Comparison of ENCODE assay signal across 15 mouse cellular contexts in the genomic region with DNA sequence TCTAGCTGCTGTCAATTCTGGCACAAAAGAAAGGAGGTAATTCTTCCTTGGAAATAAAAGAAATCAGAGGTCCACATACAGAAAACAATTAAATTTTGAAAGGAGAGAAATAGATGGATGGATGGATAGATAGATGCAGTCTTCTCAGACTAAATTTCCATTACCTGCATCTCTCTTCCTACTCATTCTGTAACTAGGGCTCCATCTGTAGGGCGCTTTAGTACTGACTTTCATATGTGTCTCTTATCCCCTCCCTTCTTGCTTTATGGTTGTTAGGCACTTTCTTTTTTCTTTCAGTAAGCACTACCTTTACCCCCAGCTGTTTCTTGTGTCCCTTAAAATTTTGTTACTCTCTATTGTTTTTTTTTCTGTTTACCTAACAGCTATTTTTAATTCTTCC.
A peak's percentile ranks its signal among the peaks of the same experiment; 100 is the strongest.
DNase-seq lines count a peak whose midpoint lies in the region; ATAC-seq and TF ChIP-seq lines count a peak whose summit lies in the region.
"Had no signal": no experiment of that assay in that cellular context is flagged by ENCODE, and none has a peak within 500 bp of the region (broad histone marks: within the 10 kb centered on the region; RNA-seq: fewer than 3 reads in every experiment).

No protein-coding gene starts in this region.

- H3K4me1 ChIP-seq in hindbrain, embryonic 16.5 days (ENCODE audit: control insufficient read depth, insufficient read depth, low read depth, low read length), result no peaks in the 10 kb centered on the region
- H3K4me1 ChIP-seq in hindbrain, embryonic 13.5 days (replicated peaks), result no peaks in the 10 kb centered on the region
- no peaks in the 10 kb centered on the region for H3K4me1 ChIP-seq in midbrain, postnatal 0 days (ENCODE audit: insufficient read depth, low read length)
- H3K4me1 ChIP-seq in midbrain, embryonic 13.5 days (replicated peaks), result no peaks in the 10 kb centered on the region
- H3K4me1 ChIP-seq in stomach, postnatal 0 days (replicated peaks; ENCODE audit: control insufficient read depth, insufficient read depth), result no peaks in the 10 kb centered on the region
- H3K4me1 ChIP-seq: forebrain, embryonic 15.5 days; limb, embryonic 12.5 days; midbrain, embryonic 12.5 days had no signal

- no peak overlapping the region for H3K4me3 ChIP-seq in hindbrain, embryonic 16.5 days (ENCODE audit: low read length)
- no peak overlapping the region for H3K4me3 ChIP-seq in hindbrain, embryonic 13.5 days
- H3K4me3 ChIP-seq in midbrain, postnatal 0 days (ENCODE audit: low read depth, low read length), result no peak overlapping the region
- H3K4me3 ChIP-seq in midbrain, embryonic 13.5 days (replicated peaks), result no peak overlapping the region
- no peak overlapping the region for H3K4me3 ChIP-seq in stomach, postnatal 0 days (ENCODE audit: low read depth, low read length)
- H3K4me3 ChIP-seq: forebrain, embryonic 15.5 days; limb, embryonic 12.5 days; midbrain, embryonic 12.5 days had no signal

- H3K27ac ChIP-seq in hindbrain, embryonic 16.5 days (ENCODE audit: low read depth, low read length), result no peak overlapping the region
- no peak overlapping the region for H3K27ac ChIP-seq in hindbrain, embryonic 13.5 days
- no peak overlapping the region for H3K27ac ChIP-seq in midbrain, postnatal 0 days (ENCODE audit: low read depth, low read length)
- no peak overlapping the region for H3K27ac ChIP-seq in midbrain, embryonic 13.5 days
- no peak overlapping the region for H3K27ac ChIP-seq in stomach, postnatal 0 days (replicated peaks)
- H3K27ac ChIP-seq: forebrain, embryonic 15.5 days; limb, embryonic 12.5 days; midbrain, embryonic 12.5 days had no signal

- no peaks in the 10 kb centered on the region for H3K9me3 ChIP-seq in hindbrain, embryonic 16.5 days (ENCODE audit: control insufficient read depth, low read length)
- H3K9me3 ChIP-seq in hindbrain, embryonic 13.5 days, result no peaks in the 10 kb centered on the region
- no peaks in the 10 kb centered on the region for H3K9me3 ChIP-seq in midbrain, postnatal 0 days (ENCODE audit: low read length)
- no peaks in the 10 kb centered on the region for H3K9me3 ChIP-seq in midbrain, embryonic 13.5 days
- H3K9me3 ChIP-seq in stomach, postnatal 0 days (ENCODE audit: control insufficient read depth, low read length), result no peaks in the 10 kb centered on the region
- H3K9me3 ChIP-seq: forebrain, embryonic 15.5 days; limb, embryonic 12.5 days; midbrain, embryonic 12.5 days had no signal

- H3K36me3 ChIP-seq in hindbrain, embryonic 16.5 days (ENCODE audit: control insufficient read depth, insufficient read depth, low read length), result no peaks in the 10 kb centered on the region
- no peaks in the 10 kb centered on the region for H3K36me3 ChIP-seq in hindbrain, embryonic 13.5 days
- no peaks in the 10 kb centered on the region for H3K36me3 ChIP-seq in midbrain, postnatal 0 days (ENCODE audit: insufficient read depth, low read length)
- H3K36me3 ChIP-seq in midbrain, embryonic 13.5 days, result no peaks in the 10 kb centered on the region
- H3K36me3 ChIP-seq in stomach, postnatal 0 days (ENCODE audit: control insufficient read depth, insufficient read depth, low read length), result no peaks in the 10 kb centered on the region
- H3K36me3 ChIP-seq: forebrain, embryonic 15.5 days; limb, embryonic 12.5 days; midbrain, embryonic 12.5 days had no signal

- TF ChIP-seq EP300 in stomach, postnatal 0 days (optimal IDR thresholded peaks at IDR 0.05), result no peak

- DNase-seq in cerebellum, postnatal 10 days, result peak; percentile 19 to 51
- no peak for DNase-seq in cerebellum, adult 8-10 months
- peak; percentile 59 for DNase-seq in midbrain, postnatal 0 days (ENCODE audit: low spot score)
- no peak for DNase-seq in stomach, postnatal 0 days (ENCODE audit: low spot score)
- DNase-seq in kidney, postnatal 14 days, result no peak
- DNase-seq: gastrocnemius, postnatal 14 days; kidney, adult 11 months; thymus, postnatal 4 days had no signal

- peak; percentile 66 for TF ChIP-seq CTCF in midbrain, postnatal 0 days (IDR thresholded peaks at IDR 0.05)
- TF ChIP-seq CTCF in stomach, postnatal 0 days (IDR thresholded peaks at IDR 0.05; ENCODE audit: low read depth), result peak; percentile 30; the same call in 1 of the 2 replicates

- H3K4me2 ChIP-seq in hindbrain, embryonic 16.5 days (ENCODE audit: low read length), result no peak overlapping the region
- H3K4me2 ChIP-seq in hindbrain, embryonic 13.5 days, result no peak overlapping the region
- H3K4me2 ChIP-seq in midbrain, postnatal 0 days (ENCODE audit: low read depth, low read length, poor library complexity, severe bottlenecking), result no peak overlapping the region
- H3K4me2 ChIP-seq in midbrain, embryonic 13.5 days (replicated peaks), result no peak overlapping the region
- H3K4me2 ChIP-seq in stomach, postnatal 0 days (replicated peaks; ENCODE audit: low read depth), result no peak overlapping the region
- H3K4me2 ChIP-seq: forebrain, embryonic 15.5 days; heart, embryonic 11.5 days; limb, embryonic 12.5 days; midbrain, embryonic 12.5 days had no signal

- ATAC-seq in hindbrain, embryonic 16.5 days, result peak; percentile 65; the same call in 1 of the 2 replicates
- ATAC-seq in hindbrain, embryonic 13.5 days (ENCODE audit: low FRiP score), result no peak
- ATAC-seq in midbrain, postnatal 0 days (ENCODE audit: low FRiP score), result no peak
- ATAC-seq in midbrain, embryonic 13.5 days, result no peak
- ATAC-seq in stomach, postnatal 0 days (ENCODE audit: low FRiP score, low TSS enrichment), result no peak
- ATAC-seq: forebrain, embryonic 15.5 days had no signal

- H3K27me3 ChIP-seq in hindbrain, embryonic 16.5 days (replicated peaks; ENCODE audit: control insufficient read depth, insufficient read depth, low read length), result no peaks in the 10 kb centered on the region
- no peaks in the 10 kb centered on the region for H3K27me3 ChIP-seq in hindbrain, embryonic 13.5 days
- H3K27me3 ChIP-seq in midbrain, postnatal 0 days (ENCODE audit: insufficient read depth, low read length), result no peaks in the 10 kb centered on the region
- no peaks in the 10 kb centered on the region for H3K27me3 ChIP-seq in midbrain, embryonic 13.5 days
- H3K27me3 ChIP-seq in stomach, postnatal 0 days (ENCODE audit: control insufficient read depth, insufficient read depth, low read length), result no peaks in the 10 kb centered on the region
- H3K27me3 ChIP-seq: forebrain, embryonic 15.5 days; limb, embryonic 12.5 days; midbrain, embryonic 12.5 days had no signal

- WGBS in hindbrain, embryonic 16.5 days, result 18% methylated on average over 1 of the region's 1 CpGs
- 44% methylated on average over 1 of the region's 1 CpGs for WGBS in hindbrain, embryonic 13.5 days
- 32% methylated on average over 1 of the region's 1 CpGs for WGBS in midbrain, postnatal 0 days
- WGBS in midbrain, embryonic 13.5 days, result 13% methylated on average over 1 of the region's 1 CpGs
- WGBS in stomach, postnatal 0 days, result 56% methylated on average over 1 of the region's 1 CpGs

- H3K9ac ChIP-seq in hindbrain, embryonic 16.5 days (ENCODE audit: low read depth, low read length), result no peak overlapping the region
- H3K9ac ChIP-seq in hindbrain, embryonic 13.5 days, result no peak overlapping the region
- no peak overlapping the region for H3K9ac ChIP-seq in midbrain, postnatal 0 days (replicated peaks; ENCODE audit: low read length, poor library complexity, severe bottlenecking)
- no peak overlapping the region for H3K9ac ChIP-seq in midbrain, embryonic 13.5 days (replicated peaks)
- H3K9ac ChIP-seq in stomach, postnatal 0 days (ENCODE audit: low read length), result no peak overlapping the region
- H3K9ac ChIP-seq: forebrain, embryonic 15.5 days; limb, embryonic 12.5 days; midbrain, embryonic 12.5 days had no signal

Comparison
In these comparisons a context has a peak if more than half of its experiments do, and no peak if none do; other contexts are left out.
1. DNase-seq: peak in cerebellum, postnatal 10 days (2 of 2) and midbrain, postnatal 0 days (single experiment); none in cerebellum, adult 8-10 months (single experiment), stomach, postnatal 0 days (single experiment) and kidney, postnatal 14 days (single experiment).